Mouse (Mus musculus): ENCODE measurements around the gene 3110082I17Rik.

GRCm38 (mm10) chr5:139332590-139333272 is 127.6 kb downstream of the 3110082I17Rik start:
- TF ChIP-seq POLR2A (IDR thresholded peaks at IDR 0.05; ENCODE audit: extremely low read depth, insufficient read depth, low read length) (no peak), CTCF (IDR thresholded peaks at IDR 0.05; ENCODE audit: low read depth, low read length) (no peak)
